Mouse (Mus musculus) neural tube, embryonic 10.5 days (tissue): ENCODE results near the gene Pitpnb.

ENCODE experiments used
- DNase-seq: peaks from one replicate; pipeline ENCODE4 v3.0.0-alpha.2; 2017; ENCODE audit warnings: low spot score; ENCODE audit errors: extremely low spot score

Gene Pitpnb

DNA sequence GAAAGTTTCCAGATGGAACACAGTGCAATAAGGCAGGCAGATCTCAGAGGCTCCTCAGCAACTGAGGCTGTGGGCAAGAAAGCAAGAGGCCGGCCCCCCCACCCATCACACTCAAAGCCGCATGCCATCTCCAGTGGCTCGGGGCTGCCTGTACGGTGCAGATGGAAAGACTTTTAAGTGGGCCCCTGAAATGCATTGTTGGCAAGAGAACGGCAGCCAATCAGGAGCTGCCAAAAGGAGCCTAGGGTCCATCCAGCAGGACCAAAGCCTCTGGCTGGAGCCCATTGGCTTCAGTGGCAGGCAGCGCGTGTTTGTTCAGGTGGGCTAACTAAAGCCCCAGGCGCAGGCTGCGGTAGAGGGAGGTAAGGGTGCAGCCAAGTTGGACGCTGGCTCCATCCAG lies 65.2 kb downstream of the Pitpnb start:
- peak; percentile 38 for DNase-seq

DNA sequence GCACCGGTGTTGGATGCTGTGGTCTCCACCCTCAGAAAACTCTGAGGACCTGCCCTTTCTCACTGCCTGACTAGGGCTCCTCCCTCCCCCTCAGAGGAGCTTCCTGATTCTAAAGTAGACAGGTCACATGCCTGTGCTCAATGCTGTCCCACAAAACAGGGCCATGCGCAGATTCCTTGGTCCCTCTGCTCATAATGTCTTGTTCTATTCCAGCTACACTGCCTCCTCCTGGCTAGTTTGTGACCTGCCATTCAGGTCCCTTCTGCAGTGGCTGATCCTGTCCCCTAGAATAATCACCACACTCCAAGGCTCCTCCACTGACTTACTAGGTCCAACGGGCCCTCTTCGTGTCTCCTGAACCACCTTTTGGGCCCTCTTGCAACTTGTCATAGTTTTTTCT lies 65.6 kb downstream of the Pitpnb start:
- no peak for DNase-seq

DNA sequence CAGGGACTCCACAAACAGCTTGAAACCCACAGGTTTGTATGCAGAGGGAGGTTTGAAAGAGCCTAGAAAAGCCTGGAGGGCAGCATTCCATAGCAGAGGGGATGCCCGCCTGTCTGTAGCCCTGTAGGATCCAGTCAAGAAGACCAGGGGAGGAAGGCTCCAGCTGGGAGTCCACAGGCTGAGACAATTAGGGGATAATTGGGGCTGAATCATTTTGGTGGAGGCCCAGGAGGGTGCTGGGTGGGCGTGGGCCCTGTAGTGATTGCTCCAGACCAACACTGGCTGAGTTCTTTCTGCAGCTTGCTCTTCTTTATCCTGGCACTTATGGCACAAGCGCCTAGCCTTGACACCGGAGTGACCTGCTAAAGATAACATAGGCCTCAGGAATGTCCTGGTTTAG lies 67.9 kb downstream of the Pitpnb start:
- DNase-seq = no peak

DNA sequence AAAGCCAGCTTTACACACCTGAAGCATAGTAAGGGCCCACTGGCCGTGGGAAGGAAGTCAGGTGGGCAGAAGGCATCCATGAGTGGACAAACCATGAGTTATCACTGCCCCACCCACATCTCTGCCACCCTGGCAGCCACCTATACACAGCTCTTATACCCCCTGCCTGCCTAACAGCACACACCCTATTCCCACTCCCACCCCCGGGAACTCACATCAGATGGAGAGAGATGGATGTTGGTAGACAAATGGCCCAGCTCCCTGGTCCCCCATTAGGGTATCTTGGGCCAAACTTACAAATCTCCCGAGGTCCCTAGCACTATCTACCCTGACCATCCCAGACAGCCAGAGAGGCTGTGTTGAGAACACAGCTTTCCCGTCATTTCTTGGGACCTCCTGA lies 68.7 kb downstream of the Pitpnb start:
- DNase-seq = no peak

DNA sequence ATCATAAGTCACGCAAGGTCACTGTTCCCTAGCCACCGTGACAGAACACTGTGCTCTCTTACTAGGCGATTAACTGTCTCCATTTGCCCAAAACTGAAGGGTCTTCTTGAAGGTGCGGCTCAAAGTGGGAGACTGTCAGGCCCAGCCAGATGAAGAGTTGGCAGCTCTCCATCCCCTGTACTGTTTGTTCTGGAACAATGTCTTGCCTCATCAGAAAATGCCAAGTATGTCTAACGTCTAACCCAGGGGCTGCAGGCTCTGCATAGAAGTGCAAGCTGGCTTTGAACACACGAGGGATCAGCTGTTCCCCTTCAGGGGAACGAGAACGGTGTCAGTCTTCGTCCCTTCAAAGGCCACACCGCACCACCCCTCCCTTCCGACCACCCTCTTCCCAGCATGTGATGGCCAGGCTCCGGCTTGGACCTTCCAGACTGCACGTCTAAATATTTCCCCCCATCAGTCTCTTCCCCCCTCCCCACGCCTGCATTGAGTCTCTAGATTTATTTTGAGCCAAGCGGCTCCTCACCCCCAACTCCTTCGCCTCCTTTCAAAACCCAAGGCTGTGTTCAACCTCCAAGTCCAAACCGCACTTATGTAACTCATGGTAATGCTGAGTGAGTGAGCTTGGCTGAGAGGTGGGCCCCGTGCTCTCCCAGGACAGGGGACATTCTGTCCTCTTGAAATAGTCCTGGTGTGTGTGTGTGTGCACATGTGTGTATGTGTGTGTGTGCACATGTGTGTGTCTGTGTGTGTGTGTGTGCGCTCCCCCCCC lies 71.5 kb downstream of the Pitpnb start:
- DNase-seq = no peak

DNA sequence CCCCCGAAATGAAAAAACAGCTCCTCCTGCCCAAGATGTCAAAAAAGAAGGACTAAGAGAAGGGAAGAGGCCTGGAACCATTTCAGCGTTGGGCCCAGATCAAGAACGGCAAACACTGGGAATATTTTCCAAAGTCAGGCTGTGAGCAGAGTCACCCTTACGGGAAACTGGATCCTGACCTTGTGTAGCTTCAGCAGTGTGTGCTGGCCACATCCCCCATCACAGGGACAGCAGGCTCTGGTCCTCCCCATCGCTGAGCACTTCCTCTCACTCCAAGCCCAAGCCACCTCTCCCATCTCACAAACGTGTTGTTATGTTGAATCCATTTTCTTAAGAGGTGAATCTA lies 72.1 kb downstream of the Pitpnb start:
- no peak for DNase-seq

DNA sequence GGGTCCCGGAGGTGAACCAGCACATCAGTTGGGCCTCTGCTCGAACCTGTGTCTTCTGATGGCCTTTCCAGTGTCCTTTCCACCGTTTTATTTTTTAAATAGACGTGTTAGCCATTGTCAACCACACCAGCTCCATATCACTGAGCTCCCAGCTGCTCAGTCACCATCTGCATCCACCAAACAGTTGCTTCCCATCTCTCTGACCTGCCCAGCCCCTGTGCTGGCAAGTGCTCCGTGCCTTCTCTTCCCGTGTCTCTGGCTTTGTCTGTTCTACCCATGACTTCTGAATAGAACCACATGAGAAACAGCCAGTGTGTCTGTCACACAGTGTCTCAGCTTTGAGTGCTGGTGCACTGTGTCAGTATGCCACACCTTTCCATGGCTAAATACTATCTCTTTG lies 74.2 kb downstream of the Pitpnb start:
- DNase-seq = no peak

DNA sequence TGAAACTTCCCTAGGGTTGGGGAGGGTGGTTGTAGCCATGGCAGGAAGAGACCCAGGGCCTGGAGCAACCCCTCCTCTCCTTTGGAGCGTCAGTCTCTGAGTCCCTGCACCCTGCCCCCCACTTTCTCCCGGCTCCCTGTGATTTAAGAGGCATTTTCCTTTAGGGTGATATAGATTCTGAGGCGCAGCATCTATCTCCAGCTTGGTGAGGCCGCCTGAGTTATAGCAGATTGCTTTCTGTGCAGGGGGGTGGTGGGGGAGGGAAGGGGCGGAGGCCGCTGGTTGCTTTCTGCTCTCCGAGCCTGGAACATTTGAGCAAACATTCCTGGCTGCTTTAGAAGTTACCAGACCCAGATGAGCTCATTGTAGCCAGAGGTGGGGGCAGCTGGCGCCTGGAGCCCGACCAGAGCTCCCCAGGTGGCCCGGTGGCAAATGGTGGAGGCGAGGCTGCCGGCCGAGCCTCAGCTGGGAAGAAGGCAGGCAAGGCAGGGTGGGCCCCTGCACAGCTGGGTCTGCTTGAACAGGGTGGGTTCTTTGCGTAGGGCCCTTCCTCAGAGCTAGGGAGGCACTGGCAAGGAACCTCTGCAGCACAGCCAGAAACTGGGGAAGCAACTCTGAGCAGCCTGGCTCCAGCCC lies 78.0 kb downstream of the Pitpnb start:
- DNase-seq = no peak

DNA sequence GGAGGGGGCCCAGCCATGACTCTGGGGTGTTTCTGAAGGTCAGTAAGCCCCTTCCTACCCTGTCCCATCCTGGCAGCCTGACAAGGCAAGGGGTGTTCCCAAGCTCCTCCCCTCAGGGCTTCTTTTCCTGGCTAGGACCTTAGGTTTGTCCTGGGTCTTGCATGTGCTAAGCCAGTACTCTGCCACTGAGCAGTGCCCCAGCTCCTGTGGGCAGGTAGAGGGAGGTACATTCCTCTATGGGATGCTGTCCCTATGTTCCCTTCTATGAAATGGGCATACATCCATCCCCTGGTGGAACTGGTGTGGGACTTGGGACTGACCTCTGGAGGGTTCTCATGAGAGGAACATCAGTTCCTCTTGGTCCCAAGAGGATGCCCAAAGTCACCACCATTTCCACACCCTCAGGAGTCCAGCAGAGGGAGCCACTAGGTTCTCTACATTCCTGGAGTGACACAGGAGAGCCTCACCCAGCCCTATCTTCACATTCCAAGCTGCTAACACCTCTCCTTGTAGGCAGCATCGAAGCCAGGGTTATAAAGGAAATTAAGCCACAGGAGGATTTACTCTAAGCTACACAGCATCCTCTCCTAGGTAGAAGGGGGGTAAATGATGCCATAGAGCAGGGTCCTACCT lies 79.0 kb downstream of the Pitpnb start:
- no peak for DNase-seq

DNA sequence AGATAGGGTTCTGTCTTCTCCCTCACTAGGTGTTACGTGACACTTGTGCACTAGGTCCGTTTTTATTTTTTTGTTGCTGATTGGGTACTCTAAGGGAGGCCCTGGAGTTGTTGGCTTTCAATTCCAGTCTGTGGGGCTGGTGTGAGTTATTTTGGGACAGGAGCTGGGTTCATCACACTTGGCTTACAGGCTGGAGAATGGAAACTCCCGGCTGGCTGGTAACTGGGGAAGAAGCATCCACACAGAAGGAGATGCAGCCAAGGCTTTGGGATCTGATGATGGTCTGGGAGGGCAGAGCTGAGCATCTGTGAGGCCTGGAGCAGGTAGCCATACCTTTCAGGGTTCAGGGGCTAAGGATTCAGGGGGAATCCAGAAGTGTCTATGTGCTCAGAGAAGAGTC lies 80.1 kb downstream of the Pitpnb start:
- no peak for DNase-seq

DNA sequence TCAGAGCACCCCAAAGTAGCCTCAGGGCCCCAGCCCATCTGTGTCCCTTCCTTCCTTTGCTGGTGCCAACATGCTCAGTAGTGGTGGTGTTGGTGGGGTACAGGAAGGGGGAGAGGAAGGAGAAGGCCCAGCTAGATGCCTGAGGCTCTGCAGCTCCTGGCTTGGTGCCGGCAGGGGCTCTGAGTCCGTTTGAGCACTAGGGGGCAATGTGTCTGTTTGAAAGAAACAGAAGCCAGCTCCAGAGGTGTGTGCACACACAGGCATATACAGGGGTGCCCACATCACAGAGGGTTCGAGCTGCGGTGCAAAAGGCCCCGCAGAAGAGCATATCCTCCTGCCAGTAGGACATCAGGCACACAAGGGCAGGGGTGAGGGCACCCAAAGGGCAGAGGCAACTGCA lies 83.6 kb downstream of the Pitpnb start:
- peak; percentile 75 for DNase-seq

DNA sequence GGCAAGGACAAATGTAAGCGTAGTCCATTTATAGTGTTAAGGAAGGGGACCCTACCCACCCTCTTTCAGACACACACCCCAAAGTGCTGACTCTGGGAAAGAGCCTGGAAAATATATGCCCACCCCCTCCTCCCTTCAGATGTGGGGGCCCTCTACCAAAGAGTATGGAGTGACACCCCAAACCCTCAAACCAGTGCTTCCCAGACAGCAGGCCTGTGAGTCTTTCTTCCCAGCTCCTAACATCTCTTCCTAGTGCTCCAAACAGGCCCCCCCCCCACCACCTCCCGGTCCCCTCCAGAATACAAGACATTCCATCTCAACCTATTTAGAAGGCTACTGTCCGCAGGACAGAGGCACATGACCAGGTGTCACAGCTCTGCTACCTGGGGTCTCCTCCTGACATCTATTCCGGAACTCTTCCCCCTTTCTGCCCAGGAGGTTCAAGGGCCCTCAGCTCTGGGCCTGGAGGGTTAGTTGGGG lies 84.2 kb downstream of the Pitpnb start:
- DNase-seq = no peak

DNA sequence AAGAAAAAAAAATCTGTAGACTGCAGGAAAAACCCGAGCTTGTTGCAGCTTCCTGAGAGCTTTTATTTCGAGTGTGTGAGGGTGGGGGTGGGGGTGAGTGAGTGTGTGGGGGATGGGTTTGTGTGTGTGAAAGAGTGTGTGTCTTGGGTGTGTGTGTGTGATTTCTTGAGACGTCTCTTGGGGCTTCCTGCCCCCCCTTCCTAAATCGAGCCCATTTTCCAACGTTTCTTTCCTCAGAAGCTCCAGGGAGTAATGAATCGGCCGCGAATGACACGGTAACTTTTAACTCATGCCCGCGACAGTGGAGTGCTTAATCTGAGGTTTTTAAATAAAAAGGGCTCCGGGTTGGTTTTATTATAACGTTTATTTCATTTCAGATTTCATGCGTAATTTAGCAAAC lies 85.0 kb downstream of the Pitpnb start:
- no peak for DNase-seq

DNA sequence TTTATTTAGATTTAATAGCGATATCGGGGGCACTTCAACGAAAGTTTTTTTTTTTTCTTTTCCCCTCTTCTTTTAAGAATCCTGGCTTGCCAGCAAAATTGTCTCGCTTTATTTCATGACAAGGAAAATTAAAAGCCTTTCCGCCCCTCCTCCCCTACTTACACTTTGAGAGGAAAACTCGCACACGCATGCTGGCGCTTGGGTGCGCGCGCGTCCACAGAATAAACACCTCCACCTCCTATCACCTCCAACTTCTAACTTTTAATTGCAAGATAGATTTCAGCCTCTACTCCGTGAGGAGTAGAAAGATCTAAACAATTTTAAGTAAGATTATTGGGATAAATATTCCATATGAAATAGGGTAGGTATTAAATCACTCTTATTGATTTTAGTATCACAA lies 85.5 kb downstream of the Pitpnb start:
- DNase-seq = no peak

DNA sequence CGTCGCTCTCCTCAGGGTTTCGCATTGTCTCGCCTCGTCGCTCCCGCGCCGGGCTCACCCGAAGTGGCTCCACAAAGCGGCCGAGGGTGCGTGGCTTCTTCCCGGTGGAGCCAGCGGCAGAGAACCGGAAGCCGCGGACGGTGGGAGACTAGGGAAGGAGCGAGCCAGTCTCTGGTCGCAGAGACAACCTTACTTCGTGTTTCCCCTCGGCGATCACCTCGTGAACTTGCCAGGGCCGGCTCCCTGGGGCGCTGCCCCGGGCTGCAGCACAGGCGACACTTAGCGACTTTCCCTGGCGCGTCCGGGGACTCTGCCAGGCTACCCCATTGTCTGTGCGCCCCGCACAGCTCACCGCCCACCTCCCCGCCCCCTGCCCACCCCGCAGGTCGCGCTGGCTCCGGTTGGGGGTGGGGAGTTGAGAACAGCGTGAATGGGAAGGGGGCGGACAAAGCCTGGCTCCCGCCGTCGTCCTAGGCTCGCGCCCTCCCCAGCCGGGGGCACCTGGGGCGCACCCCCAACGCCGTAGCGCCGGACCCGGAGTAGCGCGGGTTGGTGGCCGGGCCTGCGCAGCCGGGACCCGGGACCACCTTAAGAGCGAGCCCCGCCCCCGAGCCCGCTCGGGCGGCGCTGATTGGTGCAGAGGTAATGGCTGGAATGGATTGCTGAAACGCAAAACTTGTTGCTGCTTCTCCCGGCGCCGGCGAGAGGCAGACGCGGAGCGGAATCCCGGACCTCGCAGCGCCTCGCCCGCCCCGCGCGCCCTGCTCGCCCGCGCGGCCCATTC lies 86.2 kb downstream of the Pitpnb start, which contains the start of gene Mn1:
Mn1 (plus strand) TSS at position 772 of the 784 bp plus-strand sequence.
- DNase-seq = peak; percentile 95

DNA sequence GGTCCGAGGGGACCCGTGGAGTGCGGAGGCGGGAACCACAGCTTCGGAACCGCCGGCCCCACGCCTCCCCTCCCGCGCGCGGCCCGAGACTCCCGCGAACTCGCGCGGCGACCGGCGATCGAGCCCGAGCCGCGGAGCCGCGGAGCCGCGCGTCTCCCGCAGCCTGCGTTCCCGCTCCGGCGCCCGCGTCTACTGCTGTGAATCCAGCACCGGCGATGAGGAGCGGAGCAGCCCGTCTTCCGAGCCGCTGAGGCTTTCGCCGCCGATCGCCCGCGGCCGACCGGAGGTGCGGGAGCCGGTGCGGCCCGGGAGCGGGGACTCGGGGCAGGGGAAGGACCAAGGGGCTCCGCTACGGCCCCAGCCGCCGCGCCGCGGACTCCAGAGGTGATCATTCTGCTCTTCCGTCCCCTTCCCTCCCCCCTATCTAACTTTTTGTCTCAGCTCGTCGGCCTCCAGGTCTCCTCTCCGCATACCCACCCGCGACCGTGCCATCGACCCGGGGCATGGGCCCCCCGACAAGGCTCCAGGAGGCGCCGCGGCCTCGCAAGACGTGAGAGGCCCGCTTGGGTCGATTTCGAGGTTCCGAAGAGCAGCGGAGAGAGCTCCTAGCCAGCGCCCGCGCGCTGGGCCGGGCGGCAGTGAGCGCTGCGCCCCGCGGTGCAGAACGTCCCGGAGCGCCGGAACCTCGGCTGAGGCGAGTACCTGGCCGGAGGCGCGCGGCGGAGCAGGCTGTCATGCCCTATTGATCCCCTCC lies 87.0 kb downstream of the Pitpnb start:
- DNase-seq = peak; percentile 78

DNA sequence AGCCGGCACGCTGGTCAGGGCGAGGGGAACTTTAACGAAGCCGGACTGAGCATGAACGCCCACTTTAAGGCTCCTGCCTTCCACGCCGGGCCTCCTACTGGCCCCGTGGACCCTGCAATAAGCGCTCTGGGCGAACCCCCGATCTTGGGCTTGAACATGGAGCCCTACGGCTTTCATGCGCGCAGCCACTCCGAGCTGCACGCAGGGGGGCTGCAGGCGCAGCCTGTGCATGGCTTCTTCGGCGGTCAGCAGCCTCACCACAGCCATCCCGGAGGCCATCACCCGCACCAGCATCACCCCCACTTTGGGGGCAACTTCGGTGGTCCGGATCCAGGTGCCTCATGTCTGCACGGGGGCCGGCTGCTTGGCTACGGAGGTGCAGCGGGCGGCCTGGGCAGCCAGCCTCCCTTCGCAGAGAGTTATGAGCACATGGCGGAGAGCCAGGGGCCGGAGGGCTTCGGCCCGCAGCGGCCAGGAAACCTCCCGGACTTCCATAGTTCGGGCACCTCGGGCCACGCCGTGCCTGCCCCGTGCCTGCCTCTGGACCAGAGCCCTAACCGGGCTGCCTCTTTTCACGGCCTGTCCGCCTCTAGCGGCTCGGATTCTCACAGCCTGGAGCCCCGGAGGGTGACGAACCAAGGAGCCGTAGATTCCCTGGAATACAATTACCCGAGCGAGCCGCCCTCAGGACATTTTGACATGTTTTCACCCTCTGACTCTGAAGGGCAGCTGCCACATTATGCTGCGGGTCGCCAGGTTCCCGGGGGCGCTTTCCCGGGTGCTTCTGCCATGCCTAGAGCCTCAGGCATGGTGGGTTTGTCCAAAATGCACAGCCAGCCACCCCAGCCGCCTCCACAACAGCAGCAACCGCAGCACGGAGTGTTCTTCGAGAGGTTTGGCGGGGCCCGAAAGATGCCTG lies 87.9 kb downstream of the Pitpnb start:
- peak; percentile 80 for DNase-seq

DNA sequence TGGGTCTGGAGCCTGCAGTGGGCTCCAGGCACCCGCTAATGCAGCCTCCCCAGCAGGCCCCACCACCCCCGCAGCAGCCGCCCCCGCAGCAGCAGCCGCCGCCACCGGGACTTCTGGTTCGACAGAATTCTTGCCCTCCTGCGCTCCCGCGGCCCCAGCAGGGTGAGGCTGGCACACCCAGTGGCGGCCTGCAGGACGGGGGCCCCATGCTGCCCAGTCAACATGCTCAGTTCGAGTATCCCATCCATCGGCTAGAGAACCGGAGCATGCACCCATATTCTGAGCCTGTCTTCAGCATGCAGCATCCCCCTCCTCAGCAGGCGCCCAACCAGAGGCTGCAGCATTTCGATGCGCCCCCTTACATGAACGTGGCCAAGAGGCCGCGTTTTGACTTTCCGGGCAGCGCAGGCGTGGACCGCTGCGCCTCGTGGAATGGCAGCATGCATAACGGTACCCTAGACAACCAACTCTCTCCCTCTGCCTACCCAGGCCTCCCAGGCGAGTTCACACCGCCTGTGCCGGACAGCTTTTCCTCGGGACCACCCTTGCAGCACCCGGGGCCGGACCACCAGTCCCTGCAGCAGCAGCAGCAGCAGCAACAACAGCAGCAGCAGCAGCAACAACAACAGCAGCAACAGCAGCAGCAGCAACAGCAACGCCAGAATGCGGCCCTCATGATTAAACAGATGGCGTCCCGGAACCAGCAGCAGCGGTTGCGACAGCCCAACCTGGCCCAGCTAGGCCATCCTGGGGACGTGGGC lies 88.7 kb downstream of the Pitpnb start:
- peak; percentile 77 for DNase-seq

DNA sequence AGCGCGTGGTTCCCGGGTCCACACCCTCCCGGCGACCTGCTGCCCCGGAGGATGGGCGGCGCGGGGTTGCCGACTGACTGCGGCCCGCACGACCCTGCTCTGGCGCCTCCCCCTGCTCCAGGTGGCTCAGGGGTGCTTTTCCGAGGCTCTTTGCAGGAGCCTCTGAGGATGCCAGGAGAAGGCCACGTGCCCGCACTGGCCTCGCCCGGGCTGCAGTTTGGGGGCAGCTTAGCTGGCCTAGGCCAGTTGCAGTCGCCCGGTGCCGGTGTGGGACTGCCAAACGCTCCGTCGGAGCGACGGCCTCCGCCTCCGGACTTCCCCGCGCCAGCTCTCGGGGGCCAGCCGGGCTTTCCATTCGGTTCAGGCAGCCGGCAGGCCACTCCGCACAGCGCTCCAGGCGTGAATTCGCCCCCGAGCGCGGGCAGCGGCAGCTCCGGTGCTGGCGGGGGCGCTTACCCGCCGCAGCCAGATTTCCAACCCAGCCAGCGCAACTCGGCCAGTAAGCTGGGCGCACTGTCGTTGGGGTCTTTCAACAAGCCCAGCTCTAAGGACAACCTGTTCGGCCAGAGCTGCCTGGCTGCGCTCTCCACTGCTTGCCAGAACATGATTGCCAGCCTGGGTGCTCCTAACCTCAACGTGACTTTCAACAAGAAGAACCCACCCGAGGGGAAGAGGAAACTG lies 89.6 kb downstream of the Pitpnb start:
- DNase-seq = peak; percentile 71
